Mouse (Mus musculus) small intestine, adult 2 months (tissue): Measurements from ENCODE around the gene Nmur1.

Experiments
- CTCF ChIP-seq: fragments of 200-500 bp; IDR thresholded peaks from 2 replicates; pipeline ENCODE4 v1.5.1; 2012; ENCODE audit warnings: low read depth, mild to moderate bottlenecking, control low read depth, inconsistent platforms, low read length, moderate library complexity, mixed read lengths; ENCODE audit not compliant: insufficient replicate concordance, insufficient read length; ENCODE audit errors: extremely low read depth
- POLR2A ChIP-seq: fragments of 200-500 bp; IDR thresholded peaks from 2 replicates; pipeline ENCODE4 v1.6.1; 2012; ENCODE audit warnings: low read depth, mild to moderate bottlenecking, control low read depth, inconsistent platforms, low read length, moderate library complexity

DNA sequence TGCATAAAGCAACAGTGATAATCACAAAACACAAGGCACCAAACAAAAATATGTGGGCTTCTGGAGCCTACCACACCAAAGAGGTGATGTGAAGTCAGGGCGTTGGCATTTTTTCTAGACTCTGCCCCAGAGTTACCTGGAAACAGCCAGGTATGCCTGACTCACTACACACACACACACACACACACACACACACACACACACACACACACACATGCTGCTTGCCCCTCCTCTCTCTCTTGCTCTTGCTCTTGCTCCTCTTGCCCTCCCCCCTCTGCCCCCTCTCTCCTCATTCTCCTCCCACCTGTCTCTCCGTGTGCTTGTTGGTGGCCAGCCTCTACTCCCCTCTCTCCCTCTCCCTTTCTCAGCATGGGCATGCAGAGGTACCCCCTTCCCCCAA is 89.7 kb downstream of the Nmur1 start:
- TF ChIP-seq CTCF: no peak
- TF ChIP-seq POLR2A: no peak
